Mouse (Mus musculus): ENCODE results near the gene Rxfp2. TPM values are rescaled to one million over a fixed set of nuclear protein-coding genes. Genes with fewer than 3 reads are reported as not detected.

Gene Rxfp2
- polyA plus RNA-seq, 1 experiment from 2014 or later, result 0.37 TPM

DNA sequence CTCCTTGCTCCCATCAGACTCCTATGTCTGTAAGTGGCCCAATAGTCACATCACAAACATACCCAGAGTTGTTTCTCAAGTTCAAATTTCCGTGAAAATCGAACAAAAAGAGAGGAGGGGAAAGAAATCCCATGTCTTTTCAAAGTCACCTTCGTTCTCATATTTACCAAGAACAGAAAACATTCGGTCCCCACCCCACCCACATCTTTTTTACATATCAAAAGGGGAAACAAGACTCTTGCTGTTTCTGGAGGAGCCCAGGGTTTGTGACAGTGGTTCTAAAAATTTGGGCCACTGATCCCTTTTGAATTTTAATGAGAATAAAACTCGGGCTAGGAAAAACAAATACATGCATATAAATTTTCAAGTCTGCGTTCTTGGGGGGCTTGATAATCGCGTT lies 92.8 kb downstream of the Rxfp2 start:
- 53% methylated on average over 8 of the region's 8 CpGs for WGBS (ENCODE audit: insufficient replicate concordance)
- H3K4me2 ChIP-seq, result no peak overlapping the region
- no peak for ATAC-seq (replicated peaks; ENCODE audit: insufficient number of reproducible peaks, low FRiP score, low TSS enrichment)
- H3K27ac ChIP-seq (ENCODE audit: low read depth, low read length), result no peak overlapping the region
- no peaks in the 10 kb centered on the region for H3K27me3 ChIP-seq (ENCODE audit: control insufficient read depth, insufficient read depth, low read length)
- H3K36me3 ChIP-seq (ENCODE audit: control insufficient read depth, insufficient read depth, low read length), result no peaks in the 10 kb centered on the region
- H3K9me3 ChIP-seq (replicated peaks; ENCODE audit: control insufficient read depth, low read length), result no peaks in the 10 kb centered on the region
- no peak overlapping the region for H3K4me3 ChIP-seq (ENCODE audit: low read depth, low read length)
- H3K9ac ChIP-seq (ENCODE audit: low read depth, low read length), result no peak overlapping the region
- H3K4me1 ChIP-seq (ENCODE audit: control insufficient read depth, insufficient read depth, low read length), result peaks cover 11% of the 10 kb centered on the region

DNA sequence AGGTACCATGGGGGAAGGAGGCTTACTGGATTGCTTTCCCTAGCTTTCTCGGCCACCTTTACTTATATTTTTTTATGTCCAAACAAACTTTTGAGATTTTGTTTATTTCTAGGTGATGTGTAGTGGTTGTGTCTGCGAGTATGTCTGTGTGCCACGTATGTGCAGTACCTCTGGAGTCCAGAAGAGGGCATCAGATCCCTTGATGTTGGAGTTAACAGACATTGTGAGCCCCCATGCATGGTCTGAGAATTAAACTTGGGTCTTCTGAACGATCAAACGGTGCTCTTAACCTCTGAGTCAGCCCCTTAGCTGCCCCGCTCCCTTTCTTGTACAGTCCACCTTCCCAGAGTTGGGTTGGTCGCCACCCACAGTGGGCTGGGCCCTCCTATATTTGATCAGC lies 95.5 kb downstream of the Rxfp2 start:
- Histone ChIP-seq H3K4me2 (no peak overlapping the region), H3K9ac (ENCODE audit: low read depth, low read length) (no peak overlapping the region)
- 68% methylated on average over 7 of the region's 7 CpGs for WGBS (ENCODE audit: insufficient replicate concordance)

GRCm38 (mm10) chr5:150114778-150115177 lies 96.3 kb downstream of the Rxfp2 start:
- Histone ChIP-seq H3K4me1 (ENCODE audit: control insufficient read depth, insufficient read depth, low read length) (peaks cover 11% of the 10 kb centered on the region), H3K36me3 (ENCODE audit: control insufficient read depth, insufficient read depth, low read length) (no peaks in the 10 kb centered on the region), H3K4me2 (no peak overlapping the region), H3K4me3 (ENCODE audit: low read depth, low read length) (no peak overlapping the region), H3K9ac (ENCODE audit: low read depth, low read length) (no peak overlapping the region), H3K27ac (ENCODE audit: low read depth, low read length) (no peak overlapping the region), H3K9me3 (replicated peaks; ENCODE audit: control insufficient read depth, low read length) (peaks cover 3% of the 10 kb centered on the region; the same call in 1 of the 2 replicates), H3K27me3 (ENCODE audit: control insufficient read depth, insufficient read depth, low read length) (no peaks in the 10 kb centered on the region)
- 83% methylated on average over 4 of the region's 4 CpGs for WGBS (ENCODE audit: insufficient replicate concordance)
- no peak for ATAC-seq (replicated peaks; ENCODE audit: insufficient number of reproducible peaks, low FRiP score, low TSS enrichment)

More for the DNA sequence above, 95.5 kb downstream of the Rxfp2 start:
- ATAC-seq (replicated peaks; ENCODE audit: insufficient number of reproducible peaks, low FRiP score, low TSS enrichment), result no peak
- H3K4me1 ChIP-seq (ENCODE audit: control insufficient read depth, insufficient read depth, low read length), result peaks cover 11% of the 10 kb centered on the region
- H3K36me3 ChIP-seq (ENCODE audit: control insufficient read depth, insufficient read depth, low read length), result no peaks in the 10 kb centered on the region
- peaks cover 3% of the 10 kb centered on the region; the same call in 1 of the 2 replicates for H3K9me3 ChIP-seq (replicated peaks; ENCODE audit: control insufficient read depth, low read length)
- no peak overlapping the region for H3K27ac ChIP-seq (ENCODE audit: low read depth, low read length)
- no peak overlapping the region for H3K4me3 ChIP-seq (ENCODE audit: low read depth, low read length)
- no peaks in the 10 kb centered on the region for H3K27me3 ChIP-seq (ENCODE audit: control insufficient read depth, insufficient read depth, low read length)

DNA sequence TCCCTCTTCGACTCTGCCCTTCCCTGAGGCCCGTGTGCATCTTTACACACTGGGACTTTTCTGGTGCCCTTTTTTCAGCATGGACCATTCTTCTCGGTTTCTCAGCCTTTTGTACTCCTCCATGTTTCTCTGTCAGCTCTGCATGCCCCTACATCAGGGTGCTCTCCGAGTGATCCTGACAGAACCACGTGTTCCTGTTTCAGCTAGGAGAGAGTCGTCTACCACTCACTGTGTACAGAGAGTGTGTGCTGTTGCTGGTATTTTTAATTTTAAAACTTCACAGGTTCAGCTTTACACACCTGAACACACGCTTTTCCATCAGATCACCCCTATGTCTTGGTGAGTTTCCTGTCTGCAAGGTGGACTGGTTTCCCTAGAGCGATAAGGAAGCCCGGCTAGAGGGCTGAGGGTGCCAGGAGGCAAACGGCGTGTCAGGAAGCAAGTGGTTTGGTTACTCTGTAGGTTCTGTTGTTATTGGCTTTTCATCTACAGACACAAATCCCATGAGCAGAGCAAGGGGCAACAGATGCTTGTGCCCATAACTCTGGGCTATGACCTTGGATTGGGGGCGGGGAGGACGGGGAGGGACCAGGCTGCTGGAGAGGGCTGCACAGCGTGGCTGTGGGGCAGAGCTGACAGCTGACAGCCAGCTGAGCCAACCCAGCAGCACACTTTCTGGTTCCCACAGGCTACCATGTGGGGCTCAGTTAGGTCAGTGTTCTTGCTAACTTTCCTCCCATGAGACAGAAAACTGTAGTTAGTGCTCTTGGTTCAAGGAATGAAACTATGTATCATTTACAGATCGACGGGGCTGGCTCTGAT lies 97.0 kb downstream of the Rxfp2 start:
- Histone ChIP-seq H3K4me3 (ENCODE audit: low read depth, low read length) (no peak overlapping the region), H3K4me1 (ENCODE audit: control insufficient read depth, insufficient read depth, low read length) (peaks cover 11% of the 10 kb centered on the region), H3K9me3 (replicated peaks; ENCODE audit: control insufficient read depth, low read length) (peaks cover 3% of the 10 kb centered on the region; the same call in 1 of the 2 replicates), H3K9ac (ENCODE audit: low read depth, low read length) (no peak overlapping the region; the same call in 1 of the 2 replicates), H3K36me3 (ENCODE audit: control insufficient read depth, insufficient read depth, low read length) (no peaks in the 10 kb centered on the region), H3K27ac (ENCODE audit: low read depth, low read length) (0 out of 2 replicates have a peak overlapping the region, but pooled peaks have one; percentile 4), H3K4me2 (peak overlapping the region; percentile 23; the same call in 1 of the 2 replicates), H3K27me3 (ENCODE audit: control insufficient read depth, insufficient read depth, low read length) (no peaks in the 10 kb centered on the region)
- ATAC-seq (replicated peaks; ENCODE audit: insufficient number of reproducible peaks, low FRiP score, low TSS enrichment), result 0 out of 2 replicates have a peak, but pooled peaks have one; percentile 50
- WGBS (ENCODE audit: insufficient replicate concordance), result 51% methylated on average over 16 of the region's 16 CpGs

DNA sequence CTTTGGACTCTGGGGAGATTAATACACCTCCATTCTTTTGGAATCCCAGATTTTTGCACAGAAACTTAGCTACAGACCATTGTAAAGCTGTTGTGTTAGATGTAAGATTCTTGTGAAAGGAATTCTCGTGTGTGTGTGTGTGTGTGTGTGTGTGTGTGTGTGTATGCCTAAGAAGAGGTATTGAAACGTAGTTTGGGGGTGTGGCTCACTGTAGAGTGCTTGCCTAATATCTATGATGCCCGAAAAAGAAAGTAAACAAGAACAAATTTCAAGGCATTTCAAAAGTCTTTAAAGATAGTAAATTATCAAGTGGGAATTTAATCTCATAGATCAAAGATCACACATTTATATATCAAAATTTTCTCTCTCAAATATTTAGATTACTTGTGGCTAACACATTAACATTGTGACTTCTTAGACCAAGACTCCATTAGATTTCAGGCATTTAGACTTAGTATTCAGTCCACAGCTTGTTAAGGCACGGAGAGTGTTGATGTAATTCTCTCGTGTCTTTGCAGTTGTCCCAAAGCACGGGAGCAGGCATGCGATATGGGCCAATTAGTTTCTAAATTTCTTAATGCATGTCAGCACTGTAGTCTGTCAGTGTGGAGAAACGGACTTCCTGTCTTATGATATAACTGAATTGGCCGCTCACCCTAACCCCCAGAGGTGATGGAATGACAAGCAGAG lies 97.9 kb downstream of the Rxfp2 start:
- Histone ChIP-seq H3K27ac (ENCODE audit: low read depth, low read length) (no peak overlapping the region), H3K4me3 (ENCODE audit: low read depth, low read length) (no peak overlapping the region), H3K9ac (ENCODE audit: low read depth, low read length) (no peak overlapping the region), H3K4me1 (ENCODE audit: control insufficient read depth, insufficient read depth, low read length) (peaks cover 11% of the 10 kb centered on the region), H3K9me3 (replicated peaks; ENCODE audit: control insufficient read depth, low read length) (peaks cover 3% of the 10 kb centered on the region; the same call in 1 of the 2 replicates), H3K27me3 (ENCODE audit: control insufficient read depth, insufficient read depth, low read length) (no peaks in the 10 kb centered on the region), H3K36me3 (ENCODE audit: control insufficient read depth, insufficient read depth, low read length) (no peaks in the 10 kb centered on the region), H3K4me2 (no peak overlapping the region)
- 72% methylated on average over 9 of the region's 9 CpGs for WGBS (ENCODE audit: insufficient replicate concordance)
- no peak for ATAC-seq (replicated peaks; ENCODE audit: insufficient number of reproducible peaks, low FRiP score, low TSS enrichment)

- WGBS (ENCODE audit: insufficient replicate concordance), result 85% methylated on average over 6 of the region's 6 CpGs
- Histone ChIP-seq H3K9me3 (replicated peaks; ENCODE audit: control insufficient read depth, low read length) (peaks cover 3% of the 10 kb centered on the region; the same call in 1 of the 2 replicates), H3K4me2 (no peak overlapping the region), H3K27ac (ENCODE audit: low read depth, low read length) (no peak overlapping the region), H3K36me3 (ENCODE audit: control insufficient read depth, insufficient read depth, low read length) (no peaks in the 10 kb centered on the region), H3K27me3 (ENCODE audit: control insufficient read depth, insufficient read depth, low read length) (no peaks in the 10 kb centered on the region), H3K9ac (ENCODE audit: low read depth, low read length) (no peak overlapping the region), H3K4me3 (ENCODE audit: low read depth, low read length) (no peak overlapping the region), H3K4me1 (ENCODE audit: control insufficient read depth, insufficient read depth, low read length) (peaks cover 11% of the 10 kb centered on the region)
- ATAC-seq (replicated peaks; ENCODE audit: insufficient number of reproducible peaks, low FRiP score, low TSS enrichment), result no peak
Observed at GRCm38 (mm10) chr5:150116906-150117216, 98.4 kb downstream of the Rxfp2 start.

- WGBS (ENCODE audit: insufficient replicate concordance), result 19% methylated on average over 8 of the region's 8 CpGs
- H3K4me2 ChIP-seq, result peak overlapping the region; percentile 77
- peak overlapping the region; percentile 78 for H3K4me3 ChIP-seq (ENCODE audit: low read depth, low read length)
- no peak overlapping the region; the same call in 1 of the 2 replicates for H3K9ac ChIP-seq (ENCODE audit: low read depth, low read length)
- H3K27me3 ChIP-seq (ENCODE audit: control insufficient read depth, insufficient read depth, low read length), result no peaks in the 10 kb centered on the region
- peaks cover 3% of the 10 kb centered on the region; the same call in 1 of the 2 replicates for H3K9me3 ChIP-seq (replicated peaks; ENCODE audit: control insufficient read depth, low read length)
- ATAC-seq (replicated peaks; ENCODE audit: insufficient number of reproducible peaks, low FRiP score, low TSS enrichment), result no peak
- H3K27ac ChIP-seq (ENCODE audit: low read depth, low read length), result no peak overlapping the region
- H3K36me3 ChIP-seq (ENCODE audit: control insufficient read depth, insufficient read depth, low read length), result no peaks in the 10 kb centered on the region
- H3K4me1 ChIP-seq (ENCODE audit: control insufficient read depth, insufficient read depth, low read length), result peaks cover 11% of the 10 kb centered on the region
Observed at GRCm38 (mm10) chr5:150118124-150118454, 99.6 kb downstream of the Rxfp2 start.

DNA sequence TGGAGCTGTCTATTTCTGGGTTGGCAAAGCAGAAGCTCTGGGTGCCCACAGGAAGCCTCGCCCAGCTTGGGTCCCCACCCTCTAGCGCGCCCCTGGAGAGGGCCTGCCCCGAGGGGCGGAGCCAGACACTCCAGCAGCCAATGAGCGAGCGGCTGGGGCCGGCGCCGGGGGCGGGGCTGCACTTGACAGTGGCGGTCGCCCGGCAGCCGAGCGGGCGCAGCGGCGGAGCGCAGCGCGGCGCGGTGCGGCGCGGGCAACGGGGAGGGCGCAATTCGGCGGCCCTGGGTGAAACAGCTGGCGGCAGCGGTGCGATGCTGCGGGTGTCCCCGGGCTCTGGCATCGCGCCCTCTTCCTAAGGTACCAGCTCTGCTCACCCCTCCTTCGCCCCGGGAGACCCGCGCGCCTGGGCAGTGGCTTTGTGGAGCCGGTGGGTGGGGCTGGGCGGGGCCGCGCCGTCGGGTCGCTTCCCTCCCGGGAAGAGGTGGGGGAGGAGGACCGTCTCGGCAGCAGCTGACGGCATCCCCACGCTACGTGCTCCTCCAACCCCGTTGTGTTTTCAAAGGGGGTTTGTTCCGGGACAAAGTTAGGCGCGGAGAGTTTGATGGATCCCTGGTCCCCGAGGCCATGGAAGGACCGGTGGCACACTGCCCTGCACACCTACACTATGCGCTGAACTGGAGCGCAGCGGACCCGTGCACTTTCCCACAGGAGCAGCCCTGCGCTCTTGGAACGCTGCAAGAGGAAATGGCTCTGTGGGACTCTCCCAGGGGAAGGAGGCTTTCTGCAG lies 100.2 kb downstream of the Rxfp2 start, which contains the start of gene Fry:
Gene Fry (plus strand): TSS at position 191 of the 787 bp plus-strand sequence.
- 0 out of 2 replicates have a peak within 1 kb of the TSS, but pooled peaks have one; percentile 29 for H3K27ac ChIP-seq (ENCODE audit: low read depth, low read length)
- H3K9me3 ChIP-seq (replicated peaks; ENCODE audit: control insufficient read depth, low read length), result peaks cover 3% of the 10 kb centered on the region; the same call in 1 of the 2 replicates
- peak; percentile 96 for ATAC-seq (replicated peaks; ENCODE audit: insufficient number of reproducible peaks, low FRiP score, low TSS enrichment)
- H3K36me3 ChIP-seq (ENCODE audit: control insufficient read depth, insufficient read depth, low read length), result no peaks in the 10 kb centered on the region
- WGBS (ENCODE audit: insufficient replicate concordance), result under 1% methylated on average over 53 of the region's 68 CpGs
- peak within 1 kb of the TSS; percentile 67; the same call in 1 of the 2 replicates for H3K9ac ChIP-seq (ENCODE audit: low read depth, low read length)
- H3K4me1 ChIP-seq (ENCODE audit: control insufficient read depth, insufficient read depth, low read length), result peaks cover 11% of the 10 kb centered on the region
- H3K4me2 ChIP-seq, result peak within 1 kb of the TSS; percentile 77
- peak within 1 kb of the TSS; percentile 78 for H3K4me3 ChIP-seq (ENCODE audit: low read depth, low read length)
- H3K27me3 ChIP-seq (ENCODE audit: control insufficient read depth, insufficient read depth, low read length), result no peaks in the 10 kb centered on the region

All from heart, embryonic 11.5 days (tissue).